Mouse (Mus musculus): ENCODE measurements at regions not wholly inside any gene's neighbourhood (a gene's known extent, or its start where the extent isn't known, plus 50 kb on each side); places are given as distances from the start of the nearest gene placed in this dataset.

DNA sequence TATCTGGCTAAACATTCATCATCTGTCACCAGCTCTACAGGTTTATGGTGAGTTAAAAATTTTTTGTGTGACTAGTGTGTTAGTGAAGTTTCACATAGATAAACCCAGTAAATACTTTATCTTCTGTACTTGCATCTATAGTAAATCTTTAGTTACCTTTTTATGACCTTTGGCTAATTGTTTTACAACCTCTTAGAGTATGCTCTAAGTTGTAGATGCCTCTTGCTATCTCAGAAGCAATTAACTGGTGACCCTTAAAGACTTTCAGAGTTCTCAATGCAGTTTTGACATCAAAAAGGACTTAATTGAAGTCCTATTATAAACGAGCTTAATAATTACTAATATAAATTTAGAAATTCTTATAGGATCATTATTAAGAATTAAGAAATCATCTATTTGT lies 265.6 kb downstream of the Hivep2 start:
- no peak for TF ChIP-seq CTCF (IDR thresholded peaks at IDR 0.05; ENCODE audit: borderline replicate concordance, extremely low read depth, insufficient read depth, insufficient read length)
- no peak for TF ChIP-seq POLR2A (IDR thresholded peaks at IDR 0.05; ENCODE audit: borderline replicate concordance, extremely low read depth, insufficient read depth, insufficient read length, poor library complexity, severe bottlenecking)

Measured in brain, embryonic 14.5 days (tissue).